ENCODE assay signal across 8 mouse cellular contexts in genomic region chr17:25578920-25579319, GRCm38 (mm10). TPM values are rescaled to one million over a fixed set of nuclear protein-coding genes. Genes with fewer than 3 reads are reported as not detected.
A peak's percentile ranks its signal among the peaks of the same experiment; 100 is the strongest.
DNase-seq lines count a peak whose midpoint lies in the region; ATAC-seq lines count a peak whose summit lies in the region.

Gene Lmf1 (plus strand): TSS chr17:25579085.

- H3K9ac ChIP-seq in heart, embryonic 12.5 days = peak within 1 kb of the TSS; percentile 88
- H3K9ac ChIP-seq in liver, embryonic 12.5 days = peak within 1 kb of the TSS; percentile 83
- peak within 1 kb of the TSS; percentile 59 for H3K9ac ChIP-seq in stomach, embryonic 15.5 days

- peak within 1 kb of the TSS; percentile 97 for H3K4me2 ChIP-seq in heart, embryonic 12.5 days
- peak within 1 kb of the TSS; percentile 88 for H3K4me2 ChIP-seq in liver, embryonic 12.5 days
- peak within 1 kb of the TSS; percentile 83 for H3K4me2 ChIP-seq in stomach, embryonic 15.5 days

- peak within 1 kb of the TSS; percentile 63 for H3K27ac ChIP-seq in heart, embryonic 12.5 days (ENCODE audit: poor library complexity, severe bottlenecking)
- H3K27ac ChIP-seq in liver, embryonic 12.5 days = peak within 1 kb of the TSS; percentile 69
- peak within 1 kb of the TSS; percentile 55 for H3K27ac ChIP-seq in stomach, embryonic 15.5 days

- H3K4me3 ChIP-seq in heart, embryonic 12.5 days = peak within 1 kb of the TSS; percentile 82
- H3K4me3 ChIP-seq in liver, embryonic 12.5 days = peak within 1 kb of the TSS; percentile 75
- H3K4me3 ChIP-seq in stomach, embryonic 15.5 days (replicated peaks) = peak within 1 kb of the TSS; percentile 75

- 0% methylated on average over 31 of the region's 31 CpGs for WGBS in heart, embryonic 12.5 days
- WGBS in liver, embryonic 12.5 days (ENCODE audit: insufficient replicate concordance) = under 1% methylated on average over 31 of the region's 31 CpGs
- 1% methylated on average over 31 of the region's 31 CpGs for WGBS in stomach, embryonic 15.5 days

- ATAC-seq in erythroid progenitor cell, adult 5-6 weeks (replicated peaks; ENCODE audit: low FRiP score, poor library complexity, severe bottlenecking) = peak; percentile 99
- peak; percentile 95 for ATAC-seq in heart, embryonic 12.5 days (ENCODE audit: insufficient number of reproducible peaks, low FRiP score)
- peak; percentile 95 for ATAC-seq in liver, embryonic 12.5 days
- peak; percentile 94 for ATAC-seq in stomach, embryonic 15.5 days (ENCODE audit: insufficient read depth, low FRiP score, low read depth)

- no peaks in the 10 kb centered on the region; the same call in 1 of the 2 replicates for H3K27me3 ChIP-seq in heart, embryonic 12.5 days (replicated peaks)
- peaks cover 28% of the 10 kb centered on the region for H3K27me3 ChIP-seq in liver, embryonic 12.5 days (replicated peaks)
- no peaks in the 10 kb centered on the region for H3K27me3 ChIP-seq in stomach, embryonic 15.5 days (replicated peaks)

- H3K36me3 ChIP-seq in heart, embryonic 12.5 days = no peaks in the 10 kb centered on the region
- H3K36me3 ChIP-seq in liver, embryonic 12.5 days = no peaks in the 10 kb centered on the region
- H3K36me3 ChIP-seq in stomach, embryonic 15.5 days = no peaks in the 10 kb centered on the region

- H3K4me1 ChIP-seq in heart, embryonic 12.5 days (replicated peaks) = peaks cover 55% of the 10 kb centered on the region
- peaks cover 34% of the 10 kb centered on the region for H3K4me1 ChIP-seq in liver, embryonic 12.5 days
- peaks cover 16% of the 10 kb centered on the region for H3K4me1 ChIP-seq in stomach, embryonic 15.5 days

- DNase-seq in CD4-positive helper T cell, adult 2 months (ENCODE audit: low read depth, low spot score) = peak; percentile 97
- peak; percentile 89 for DNase-seq in brain, embryonic 18.5 days (ENCODE audit: low read depth, low spot score)
- peak; percentile 98 for DNase-seq in kidney, postnatal 10 days
- peak; percentile 91 to 95 for DNase-seq in natural killer cell, adult 2 months (ENCODE audit: low spot score in 2 of 2)

- H3K9me3 ChIP-seq in heart, embryonic 12.5 days (replicated peaks) = no peaks in the 10 kb centered on the region
- H3K9me3 ChIP-seq in liver, embryonic 12.5 days (replicated peaks) = no peaks in the 10 kb centered on the region
- H3K9me3 ChIP-seq in stomach, embryonic 15.5 days = no peaks in the 10 kb centered on the region

RNA-seq across cellular contexts. Expression of gene Lmf1, which starts in this region (rescaled TPM):
- 2.9 and 3.4 TPM in 2 replicates for total RNA-seq in erythroid progenitor cell, adult 5-6 weeks (2015; ENCODE audit: low replicate concordance)
- 0.53 and 4.9 TPM in 2 replicates for total RNA-seq in erythroid progenitor cell, adult 5-6 weeks (2017; ENCODE audit: low replicate concordance)
- polyA plus RNA-seq in heart, embryonic 12.5 days (2016; fragmentation: Nextera tagmentation; extraction: Ambion mirVana) = 34.6 and 35.3 TPM in 2 replicates
- 14.4 and 15.0 TPM in 2 replicates for polyA plus RNA-seq in liver, embryonic 12.5 days (2016; fragmentation: Nextera tagmentation; extraction: Ambion mirVana)
- 27.4 and 29.8 TPM in 2 replicates for polyA plus RNA-seq in stomach, embryonic 15.5 days (2015; fragmentation: Nextera tagmentation; extraction: Ambion mirVana)

Comparison
In these comparisons a context has a peak if more than half of its experiments do, and no peak if none do; other contexts are left out.
1. Peak in every context shown above with its lines: DNase-seq, ATAC-seq, H3K4me3 ChIP-seq and H3K27ac ChIP-seq.